Mouse (Mus musculus) ES-E14 (cell line): ENCODE results near the gene Gfi1.

Experiments used
- CHD2 ChIP-seq: IDR thresholded peaks from 2 replicates; pipeline ENCODE4 v1.6.1; 2014; ENCODE audit warnings: mild to moderate bottlenecking, low read depth, low read length, inconsistent platforms
- HCFC1 ChIP-seq: IDR thresholded peaks from 2 replicates; pipeline ENCODE4 v1.6.1; 2012; ENCODE audit warnings: low read length, inconsistent platforms, borderline replicate concordance; ENCODE audit not compliant: insufficient read depth
- MAFK ChIP-seq: IDR thresholded peaks from 2 replicates; pipeline ENCODE4 v1.6.1; 2014; ENCODE audit warnings: mild to moderate bottlenecking, low read depth, low read length, inconsistent platforms; ENCODE audit not compliant: insufficient read depth
- ZC3H11A ChIP-seq: IDR thresholded peaks from 2 replicates; pipeline ENCODE4 v1.6.1; 2012; ENCODE audit warnings: low read depth, mild to moderate bottlenecking, inconsistent platforms, low read length, borderline replicate concordance
- ZNF384 ChIP-seq: IDR thresholded peaks from 2 replicates; pipeline ENCODE4 v1.6.1; 2012; ENCODE audit warnings: low read depth, low read length, inconsistent platforms

- no peak for TF ChIP-seq ZC3H11A
- TF ChIP-seq MAFK, result no peak
- TF ChIP-seq CHD2, result no peak
- TF ChIP-seq HCFC1, result no peak
- TF ChIP-seq ZNF384, result no peak
These were observed 1.2 kb upstream of the Gfi1 start for GRCm38 (mm10) chr5:107727007-107727402.
